Mouse (Mus musculus) heart, embryonic 12.5 days (tissue): ENCODE measurements around the gene Glis3. TPM values are rescaled to one million over a fixed set of nuclear protein-coding genes. Genes with fewer than 3 reads are reported as not detected.

Source experiments
- ATAC-seq: fragments of 200-750 bp; cut with Nextera tagmentation; 2 replicates; pipeline ENCODE4 v1.8.0; 2017; ENCODE audit warnings: moderate TSS enrichment, moderate library complexity; ENCODE audit not compliant: insufficient number of reproducible peaks, low FRiP score
- H3K27ac ChIP-seq: fragments of 300-500 bp; sonication (generic); 2 replicates; pipeline ENCODE4 v1.5.1; 2016; ENCODE audit warnings: mild to moderate bottlenecking, moderate library complexity; ENCODE audit not compliant: poor library complexity, severe bottlenecking
- H3K27me3 ChIP-seq: fragments of 300-500 bp; sonication (generic); replicated peaks from 2 replicates; pipeline ENCODE4 v1.6.1; 2016; ENCODE audit warnings: mild to moderate bottlenecking, moderate library complexity
- H3K36me3 ChIP-seq: fragments of 300-500 bp; sonication (generic); 2 replicates; pipeline ENCODE4 v1.6.1; 2016; ENCODE audit warnings: mild to moderate bottlenecking, moderate library complexity
- H3K4me1 ChIP-seq: fragments of 300-500 bp; sonication (generic); replicated peaks from 2 replicates; pipeline ENCODE4 v1.6.1; 2016; ENCODE audit warnings: mild to moderate bottlenecking
- H3K4me2 ChIP-seq: fragments of 300-500 bp; sonication (generic); 2 replicates; pipeline ENCODE4 v1.6.1; 2016; ENCODE audit warnings: mild to moderate bottlenecking, moderate library complexity
- H3K4me3 ChIP-seq: fragments of 300-500 bp; sonication (generic); 2 replicates; pipeline ENCODE4 v1.5.1; 2016; ENCODE audit warnings: mild to moderate bottlenecking
- H3K9ac ChIP-seq: fragments of 300-500 bp; sonication (generic); 2 replicates; pipeline ENCODE4 v1.6.1; 2016; ENCODE audit warnings: mild to moderate bottlenecking, moderate library complexity
- H3K9me3 ChIP-seq: fragments of 300-500 bp; sonication (generic); replicated peaks from 2 replicates; pipeline ENCODE4 v1.6.1; 2016; ENCODE audit warnings: mild to moderate bottlenecking, moderate library complexity
- WGBS: fragments of 180-500 bp; shearing (Covaris S2); methylation state at CpG from one replicate; pipeline ENCODE4 v1.1.7; 2016; 5-methylcytosine and 5-hydroxymethylcytosine counted together
- polyA plus RNA-seq: library from polyadenylated mRNA; unstranded; fragments of >200 nt; fragmentation: Nextera tagmentation; extraction: Ambion mirVana; gene quantifications from 2 replicates; pipeline ENCODE4 v1.2.1, GENCODE M21; 2016

The Glis3 gene
- polyA plus RNA-seq, 1 experiment from 2014 or later: 1.7 TPM

DNA sequence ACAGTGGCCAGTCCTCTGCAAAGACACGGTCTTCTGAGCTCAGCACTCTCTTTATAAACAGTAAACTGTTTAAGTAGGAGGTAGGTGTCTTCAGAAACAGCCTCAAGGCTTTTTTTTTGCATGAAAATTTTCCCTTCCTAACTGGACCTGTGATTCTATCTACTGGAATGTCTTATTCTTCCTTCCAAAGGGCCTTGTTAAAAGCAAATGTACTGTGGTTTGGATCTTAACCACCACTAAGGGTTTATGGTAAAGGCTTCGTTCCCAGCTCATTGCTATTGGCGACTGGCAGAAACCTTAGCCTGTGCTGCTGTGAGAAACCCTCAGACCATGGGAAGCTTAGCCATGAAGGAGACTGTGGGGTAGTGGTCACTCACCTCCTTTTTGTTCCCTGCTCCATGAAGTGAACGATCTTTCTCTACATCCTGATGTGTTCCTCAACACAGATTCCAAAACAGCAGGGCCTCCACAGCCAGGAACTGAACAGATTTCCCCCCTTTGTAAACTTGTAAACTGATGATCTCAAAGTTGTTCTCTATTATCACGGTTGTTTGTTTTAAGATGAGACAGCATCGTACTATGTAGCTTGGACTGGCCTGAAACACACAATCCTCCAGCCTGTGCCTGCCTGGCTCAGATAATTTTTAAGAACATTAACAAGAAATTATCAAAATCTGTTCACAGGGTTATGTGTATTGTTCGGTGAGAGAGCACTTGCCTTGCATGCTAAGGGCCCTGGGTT lies 88.0 kb downstream of the Glis3 start:
- no peak overlapping the region for H3K9ac ChIP-seq
- no peak overlapping the region for H3K4me2 ChIP-seq
- peaks cover 10% of the 10 kb centered on the region for H3K4me1 ChIP-seq
- H3K27me3 ChIP-seq: no peaks in the 10 kb centered on the region
- H3K36me3 ChIP-seq: no peaks in the 10 kb centered on the region
- no peaks in the 10 kb centered on the region for H3K9me3 ChIP-seq
- no peak for ATAC-seq
- H3K4me3 ChIP-seq: no peak overlapping the region
- WGBS: 69% methylated on average over 7 of the region's 7 CpGs
- no peak overlapping the region for H3K27ac ChIP-seq

DNA sequence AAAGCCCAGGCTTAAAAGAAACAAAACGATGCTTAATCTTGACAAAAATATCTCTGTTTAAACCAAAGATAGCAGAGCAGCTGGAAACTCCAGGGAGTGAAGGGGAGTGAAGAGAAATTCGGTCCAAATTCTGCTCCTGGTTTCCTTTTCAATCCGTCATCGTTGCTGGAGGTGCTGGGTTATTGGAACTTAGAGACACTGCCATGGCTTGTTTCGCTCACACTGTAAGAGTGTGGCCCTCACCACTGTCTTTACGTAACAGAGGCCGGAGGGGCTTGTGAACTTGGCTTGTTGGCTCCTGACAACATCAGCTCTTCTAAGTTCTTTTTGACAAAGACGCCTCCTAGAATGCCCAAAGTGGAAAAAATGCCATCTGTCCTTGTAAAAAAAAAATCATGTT lies 99.4 kb downstream of the Glis3 start:
- no peak overlapping the region for H3K27ac ChIP-seq
- H3K4me3 ChIP-seq: no peak overlapping the region
- H3K9ac ChIP-seq: no peak overlapping the region
- no peaks in the 10 kb centered on the region for H3K9me3 ChIP-seq
- no peaks in the 10 kb centered on the region; the same call in 1 of the 2 replicates for H3K4me1 ChIP-seq
- 68% methylated on average over 8 of the region's 8 CpGs for WGBS
- ATAC-seq: no peak
- no peak overlapping the region for H3K4me2 ChIP-seq
- H3K27me3 ChIP-seq: no peaks in the 10 kb centered on the region
- no peaks in the 10 kb centered on the region for H3K36me3 ChIP-seq

DNA sequence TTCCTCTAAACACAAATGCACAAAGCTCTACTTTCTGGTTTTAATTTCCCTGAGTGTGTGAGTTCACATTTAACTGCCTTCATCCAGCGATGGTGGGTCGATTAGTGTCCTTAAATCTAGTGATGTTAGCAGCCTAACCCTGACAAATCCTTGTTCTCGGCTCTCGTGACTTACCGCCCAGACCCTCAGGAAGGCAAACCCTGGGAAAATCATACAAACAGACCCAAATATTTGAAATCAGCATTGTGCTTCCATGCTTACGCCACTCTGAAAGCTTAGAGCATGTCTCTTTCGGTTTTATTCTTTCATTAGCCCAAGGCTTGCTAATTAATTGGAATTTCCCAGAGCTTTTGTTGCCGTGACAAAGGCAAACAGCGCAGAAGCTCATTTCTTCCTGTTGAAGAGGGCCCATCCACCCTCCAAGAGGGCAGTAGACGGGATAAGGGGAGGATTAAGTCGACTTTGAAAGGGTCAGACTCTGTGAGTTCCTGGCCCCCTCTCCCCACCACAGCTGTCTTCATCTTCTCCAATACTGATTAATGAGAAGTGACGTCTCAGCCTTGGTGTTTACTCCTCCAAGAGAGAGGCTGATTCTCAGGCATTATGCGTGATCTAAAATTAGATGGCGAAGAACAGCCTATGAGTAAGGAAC lies 100.0 kb downstream of the Glis3 start:
- 57% methylated on average over 14 of the region's 14 CpGs for WGBS
- no peak overlapping the region for H3K9ac ChIP-seq
- no peaks in the 10 kb centered on the region for H3K9me3 ChIP-seq
- no peak for ATAC-seq
- H3K4me2 ChIP-seq: no peak overlapping the region
- no peaks in the 10 kb centered on the region for H3K27me3 ChIP-seq
- no peak overlapping the region for H3K27ac ChIP-seq
- H3K36me3 ChIP-seq: no peaks in the 10 kb centered on the region
- H3K4me1 ChIP-seq: no peaks in the 10 kb centered on the region; the same call in 1 of the 2 replicates
- H3K4me3 ChIP-seq: no peak overlapping the region

DNA sequence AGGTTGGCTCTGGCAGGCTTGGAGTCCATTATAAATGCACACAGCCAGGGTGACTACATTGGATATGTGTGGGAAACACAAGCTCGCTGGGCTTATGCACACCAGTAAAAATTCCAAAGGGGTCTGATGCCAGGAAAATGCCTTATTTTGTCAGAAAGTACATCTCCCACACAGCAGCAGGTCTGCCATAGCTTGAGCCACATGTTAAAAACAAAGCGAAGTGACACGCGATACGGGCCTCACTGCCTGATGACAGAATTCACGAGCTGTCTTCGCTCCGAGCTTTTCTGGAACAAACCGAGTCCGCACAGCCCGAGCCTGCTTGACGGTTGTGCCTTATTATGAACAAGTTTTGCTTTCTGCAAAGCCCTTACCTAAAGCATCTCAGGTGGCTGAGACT lies 102.9 kb downstream of the Glis3 start:
- Histone ChIP-seq H3K27ac (no peak overlapping the region), H3K4me3 (no peak overlapping the region), H3K27me3 (no peaks in the 10 kb centered on the region), H3K9me3 (no peaks in the 10 kb centered on the region), H3K9ac (no peak overlapping the region), H3K36me3 (no peaks in the 10 kb centered on the region), H3K4me2 (no peak overlapping the region), H3K4me1 (no peaks in the 10 kb centered on the region; the same call in 1 of the 2 replicates)
- no peak for ATAC-seq
- 69% methylated on average over 12 of the region's 12 CpGs for WGBS

DNA sequence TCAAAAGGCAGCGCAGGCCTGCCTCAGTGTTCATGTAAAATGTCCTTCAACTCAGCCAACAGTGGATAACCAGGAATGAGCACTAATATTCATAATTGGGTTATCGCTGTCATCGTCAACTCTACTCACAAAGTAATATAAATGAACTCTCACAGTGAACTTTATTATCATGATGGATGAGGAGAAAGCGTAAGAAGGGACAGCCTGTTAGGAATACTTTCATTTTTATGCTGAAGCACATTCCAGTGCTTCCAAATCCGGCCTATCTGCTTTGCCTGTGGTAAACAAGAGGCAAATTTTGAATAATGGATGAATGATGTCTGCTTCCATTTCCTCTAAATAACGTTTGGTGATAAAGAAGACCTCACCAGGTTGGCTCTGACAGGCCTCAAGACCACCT lies 103.3 kb downstream of the Glis3 start:
- no peak for ATAC-seq
- no peak overlapping the region for H3K4me3 ChIP-seq
- WGBS: 72% methylated on average over 6 of the region's 6 CpGs
- H3K4me2 ChIP-seq: no peak overlapping the region
- H3K4me1 ChIP-seq: no peaks in the 10 kb centered on the region; the same call in 1 of the 2 replicates
- H3K27me3 ChIP-seq: no peaks in the 10 kb centered on the region
- no peaks in the 10 kb centered on the region for H3K9me3 ChIP-seq
- no peak overlapping the region for H3K9ac ChIP-seq
- H3K36me3 ChIP-seq: no peaks in the 10 kb centered on the region
- no peak overlapping the region for H3K27ac ChIP-seq

DNA sequence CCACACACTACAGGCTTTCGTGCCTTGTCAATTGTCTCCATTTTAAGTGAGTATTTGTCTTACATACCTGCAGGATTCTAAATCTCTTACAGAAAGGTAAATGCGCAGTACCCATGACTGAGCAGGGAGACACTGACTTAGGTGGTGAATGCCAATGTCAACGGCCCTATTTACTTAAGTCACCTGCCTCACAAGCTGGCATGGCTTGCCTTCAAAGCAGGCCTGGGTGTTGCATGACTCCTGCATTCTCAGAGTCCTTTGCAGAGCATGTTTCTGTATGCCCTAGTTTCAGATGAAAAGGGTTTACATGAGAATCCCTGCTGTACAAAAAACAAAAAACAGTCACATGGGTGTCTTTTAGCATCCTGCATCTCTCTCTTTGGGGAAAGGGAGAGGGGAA lies 106.2 kb downstream of the Glis3 start:
- WGBS: 87% methylated on average over 3 of the region's 3 CpGs
- no peaks in the 10 kb centered on the region for H3K36me3 ChIP-seq
- H3K4me1 ChIP-seq: no peaks in the 10 kb centered on the region
- H3K4me2 ChIP-seq: no peak overlapping the region
- no peak overlapping the region for H3K4me3 ChIP-seq
- H3K9ac ChIP-seq: no peak overlapping the region
- H3K27ac ChIP-seq: no peak overlapping the region
- H3K9me3 ChIP-seq: no peaks in the 10 kb centered on the region
- no peaks in the 10 kb centered on the region for H3K27me3 ChIP-seq
- no peak for ATAC-seq

DNA sequence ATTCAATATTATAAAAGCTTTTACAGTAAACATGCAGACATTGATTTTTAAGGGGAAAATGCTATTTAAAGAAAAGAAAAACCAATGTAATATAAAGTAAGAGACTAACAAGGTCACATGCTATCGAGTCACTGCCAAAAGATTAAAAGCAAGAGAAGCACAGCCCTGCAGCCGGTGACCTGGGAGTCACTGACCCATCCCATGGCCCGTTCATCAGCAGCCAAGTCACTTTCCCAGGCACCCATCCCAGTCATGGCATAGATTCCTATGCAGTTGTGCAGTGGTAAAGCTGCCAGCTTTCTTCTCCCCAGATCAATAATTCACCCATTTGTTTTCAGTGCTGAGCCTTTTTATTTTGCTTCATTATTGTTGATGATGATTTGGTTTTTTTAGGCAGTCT lies 110.0 kb downstream of the Glis3 start:
- Histone ChIP-seq H3K27me3 (no peaks in the 10 kb centered on the region), H3K9ac (no peak overlapping the region), H3K4me3 (no peak overlapping the region), H3K4me2 (no peak overlapping the region), H3K27ac (no peak overlapping the region), H3K9me3 (no peaks in the 10 kb centered on the region), H3K4me1 (no peaks in the 10 kb centered on the region), H3K36me3 (no peaks in the 10 kb centered on the region)
- ATAC-seq: no peak
- WGBS: 70% methylated on average over 3 of the region's 3 CpGs

DNA sequence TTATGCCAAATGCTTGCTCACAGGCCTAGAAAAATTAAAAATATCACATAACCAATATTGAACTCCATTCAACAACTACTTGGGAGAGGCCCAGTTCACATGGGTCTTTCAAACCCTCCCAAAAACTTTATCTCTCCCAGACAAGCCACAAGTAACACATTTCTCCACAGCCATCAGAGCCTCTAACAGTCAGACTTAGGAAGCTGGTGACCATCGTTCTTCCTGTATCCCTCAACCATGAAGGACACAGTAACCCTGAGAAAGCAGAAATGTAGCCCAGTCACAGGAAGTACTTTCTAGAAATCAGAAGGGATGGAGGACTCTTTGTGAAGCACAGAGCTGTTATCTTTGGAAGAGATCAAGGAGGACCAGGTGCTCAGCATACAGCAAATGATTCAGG lies 112.8 kb downstream of the Glis3 start:
- H3K4me3 ChIP-seq: no peak overlapping the region
- 61% methylated on average over 1 of the region's 1 CpGs for WGBS
- H3K9ac ChIP-seq: no peak overlapping the region
- no peak for ATAC-seq
- no peaks in the 10 kb centered on the region for H3K9me3 ChIP-seq
- no peaks in the 10 kb centered on the region for H3K4me1 ChIP-seq
- no peaks in the 10 kb centered on the region for H3K36me3 ChIP-seq
- no peaks in the 10 kb centered on the region for H3K27me3 ChIP-seq
- no peak overlapping the region for H3K27ac ChIP-seq
- no peak overlapping the region for H3K4me2 ChIP-seq

DNA sequence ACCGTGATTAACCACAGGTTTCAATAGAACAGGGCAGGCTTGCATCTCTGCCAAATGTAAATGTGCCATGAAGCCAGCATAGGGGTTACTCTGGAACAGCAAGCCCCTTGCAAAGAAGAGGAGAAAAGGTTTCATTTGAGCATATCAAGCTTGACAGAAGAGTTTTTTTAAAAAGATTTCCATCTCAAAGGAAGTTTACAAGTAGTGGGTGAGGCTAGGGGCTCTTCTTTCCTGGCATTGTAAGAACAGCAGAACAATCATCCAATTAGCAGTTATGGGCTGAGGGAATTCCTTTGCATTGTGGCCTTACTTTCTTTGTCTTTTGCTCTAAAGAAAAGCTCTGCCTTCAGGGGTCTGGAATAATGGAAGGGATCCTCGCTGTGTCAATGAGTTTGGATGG lies 113.3 kb downstream of the Glis3 start:
- 24% methylated on average over 2 of the region's 2 CpGs for WGBS

DNA sequence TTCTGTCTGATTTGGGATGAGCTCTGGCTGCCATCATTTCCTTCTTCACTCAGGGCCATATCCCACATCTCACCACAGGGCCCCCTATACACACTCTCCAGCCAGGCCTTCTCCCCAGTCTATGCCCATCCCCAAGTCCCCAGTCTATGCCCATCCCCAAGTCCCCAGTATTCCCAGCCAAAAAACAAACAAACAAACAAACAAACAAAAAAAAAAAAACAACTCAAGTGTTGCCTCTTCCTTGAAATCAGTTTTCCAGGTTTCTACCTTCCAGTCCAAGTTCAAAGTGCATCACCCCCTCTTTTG lies 118.2 kb downstream of the Glis3 start:
- Histone ChIP-seq H3K4me3 (no peak overlapping the region), H3K27ac (no peak overlapping the region), H3K4me2 (no peak overlapping the region), H3K36me3 (no peaks in the 10 kb centered on the region), H3K9me3 (no peaks in the 10 kb centered on the region), H3K9ac (no peak overlapping the region), H3K27me3 (no peaks in the 10 kb centered on the region), H3K4me1 (peaks cover 12% of the 10 kb centered on the region)
- ATAC-seq: no peak

More for the DNA sequence above, 113.3 kb downstream of the Glis3 start:
- no peak overlapping the region for H3K4me3 ChIP-seq
- no peaks in the 10 kb centered on the region for H3K4me1 ChIP-seq
- no peaks in the 10 kb centered on the region for H3K27me3 ChIP-seq
- H3K9ac ChIP-seq: no peak overlapping the region
- no peaks in the 10 kb centered on the region for H3K36me3 ChIP-seq
- no peak overlapping the region for H3K27ac ChIP-seq
- ATAC-seq: no peak
- H3K9me3 ChIP-seq: no peaks in the 10 kb centered on the region
- no peak overlapping the region for H3K4me2 ChIP-seq

DNA sequence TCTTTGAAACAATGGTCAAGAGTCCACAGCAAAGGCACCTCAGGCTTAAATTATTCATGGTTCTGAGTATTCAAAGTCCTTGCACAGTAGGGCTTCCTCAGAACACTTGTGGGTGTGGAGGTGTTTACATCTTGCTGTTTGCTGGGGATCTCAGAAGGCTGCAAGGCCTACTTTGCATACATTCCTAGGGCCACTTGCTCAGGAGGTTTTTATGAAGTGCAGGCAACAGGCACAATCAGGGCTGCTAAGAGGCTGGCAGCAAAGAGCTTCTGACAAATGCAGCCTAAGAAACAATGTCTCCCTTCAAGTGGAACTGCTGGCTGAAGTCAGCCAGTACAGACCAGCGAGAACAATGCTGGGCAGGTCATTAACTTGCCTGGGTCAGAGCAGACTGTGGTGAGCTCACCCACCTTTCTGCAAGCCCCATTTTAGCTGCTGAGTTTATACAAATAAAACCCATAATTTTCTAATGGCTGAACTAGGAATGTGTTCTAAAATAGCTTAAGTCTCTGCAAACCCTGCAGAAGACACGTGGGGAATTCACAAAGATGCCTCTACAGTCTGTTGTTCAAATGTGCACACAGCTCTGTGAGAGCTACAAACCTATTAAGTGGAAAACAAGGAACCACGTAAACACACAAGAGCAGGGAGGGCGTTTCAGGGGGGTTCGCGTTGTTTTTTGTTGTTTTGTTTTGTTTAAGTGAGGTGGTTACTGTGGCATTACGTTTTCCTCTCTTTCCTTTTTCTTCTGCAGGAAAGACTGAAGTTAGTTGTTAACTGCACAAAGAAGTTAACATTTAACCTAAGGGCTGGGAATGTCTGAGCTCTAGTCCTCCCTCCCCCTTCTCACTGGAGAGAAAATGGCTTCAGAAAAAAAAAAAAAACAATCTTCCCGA lies 118.8 kb downstream of the Glis3 start:
- Histone ChIP-seq H3K27ac (no peak overlapping the region), H3K27me3 (no peaks in the 10 kb centered on the region), H3K4me2 (no peak overlapping the region), H3K4me3 (no peak overlapping the region), H3K4me1 (peaks cover 12% of the 10 kb centered on the region), H3K36me3 (no peaks in the 10 kb centered on the region), H3K9ac (no peak overlapping the region), H3K9me3 (no peaks in the 10 kb centered on the region)
- ATAC-seq: no peak
- WGBS: 50% methylated on average over 8 of the region's 8 CpGs
